Comparison of ENCODE assay signal across 23 mouse cellular contexts in genomic region chr7:78707122-78707521, GRCm38 (mm10). TPM values are rescaled to one million over a fixed set of nuclear protein-coding genes. Genes with fewer than 3 reads are reported as not detected.
DNase-seq lines count a peak whose midpoint lies in the region; ATAC-seq and TF ChIP-seq lines count a peak whose summit lies in the region.
"Had no signal": no experiment of that assay in that cellular context is flagged by ENCODE, and none has a peak within 500 bp of the region (broad histone marks: within the 10 kb centered on the region; RNA-seq: fewer than 3 reads in every experiment).

No protein-coding gene starts in this region.

- no peak for TF ChIP-seq CTCF in liver, adult 2 months (IDR thresholded peaks at IDR 0.05; ENCODE audit: low read depth, low read length)
- TF ChIP-seq CTCF in kidney, adult 2 months (conservative IDR thresholded peaks at IDR 0.05; ENCODE audit: insufficient read depth, insufficient read length, low read depth, low read length), result no peak

- no peak overlapping the region for H3K4me3 ChIP-seq in liver, adult 2 months (ENCODE audit: insufficient read depth, low read depth, low read length)
- no peak overlapping the region for H3K4me3 ChIP-seq in liver, embryonic 12.5 days
- H3K4me3 ChIP-seq in kidney, adult 2 months (ENCODE audit: insufficient read depth, low read depth, low read length), result no peak overlapping the region
- H3K4me3 ChIP-seq: gastrocnemius, adult 2 months; hindbrain, embryonic 12.5 days; hindbrain, embryonic 15.5 days had no signal

- no peak overlapping the region for H3K27ac ChIP-seq in liver, adult 2 months (replicated peaks; ENCODE audit: insufficient read depth, low read depth, low read length)
- no peak overlapping the region for H3K27ac ChIP-seq in liver, embryonic 12.5 days
- no peak overlapping the region for H3K27ac ChIP-seq in kidney, adult 2 months (ENCODE audit: insufficient read depth, low read depth, low read length)
- H3K27ac ChIP-seq: gastrocnemius, adult 2 months; hindbrain, embryonic 12.5 days; hindbrain, embryonic 15.5 days had no signal

- H3K79me2 ChIP-seq in liver, adult 2 months (ENCODE audit: control insufficient read depth, insufficient read depth, low read length), result no peaks in the 10 kb centered on the region

- no peaks in the 10 kb centered on the region for H3K36me3 ChIP-seq in liver, adult 2 months (ENCODE audit: control insufficient read depth, insufficient read depth, low read length)
- no peaks in the 10 kb centered on the region for H3K36me3 ChIP-seq in liver, embryonic 12.5 days
- no peaks in the 10 kb centered on the region for H3K36me3 ChIP-seq in kidney, adult 2 months (ENCODE audit: control insufficient read depth, insufficient read depth, low read length)
- H3K36me3 ChIP-seq: G1E; hindbrain, embryonic 12.5 days; hindbrain, embryonic 15.5 days had no signal

- H3K4me1 ChIP-seq in liver, adult 2 months (ENCODE audit: control insufficient read depth, insufficient read depth, low read length), result no peaks in the 10 kb centered on the region
- no peaks in the 10 kb centered on the region for H3K4me1 ChIP-seq in liver, embryonic 12.5 days
- H3K4me1 ChIP-seq in kidney, adult 2 months (ENCODE audit: control insufficient read depth, insufficient read depth, low read length), result no peaks in the 10 kb centered on the region
- H3K4me1 ChIP-seq: hindbrain, embryonic 12.5 days; hindbrain, embryonic 15.5 days had no signal

- no peak overlapping the region for H3K9ac ChIP-seq in liver, adult 2 months (ENCODE audit: low read depth, low read length)
- H3K9ac ChIP-seq in liver, embryonic 12.5 days, result no peak overlapping the region
- H3K9ac ChIP-seq: forebrain, postnatal 0 days; hindbrain, embryonic 12.5 days; hindbrain, embryonic 15.5 days had no signal

- 59% methylated on average over 3 of the region's 3 CpGs for WGBS in liver, adult 2 months
- WGBS in liver, embryonic 12.5 days (ENCODE audit: insufficient replicate concordance), result 64% methylated on average over 3 of the region's 3 CpGs
- WGBS in kidney, adult 2 months, result 74% methylated on average over 3 of the region's 3 CpGs

- no peak overlapping the region for H3K4me2 ChIP-seq in liver, embryonic 12.5 days
- H3K4me2 ChIP-seq: heart, embryonic 11.5 days; hindbrain, embryonic 12.5 days; hindbrain, embryonic 15.5 days had no signal

- TF ChIP-seq POLR2A in liver, adult 2 months (IDR thresholded peaks at IDR 0.05; ENCODE audit: extremely low read depth, insufficient read depth, low read length), result no peak
- TF ChIP-seq POLR2A in kidney, adult 2 months (IDR thresholded peaks at IDR 0.05; ENCODE audit: low read depth, low read length), result no peak

- H3K27me3 ChIP-seq in liver, adult 2 months (ENCODE audit: control insufficient read depth, insufficient read depth, low read length), result no peaks in the 10 kb centered on the region
- no peaks in the 10 kb centered on the region for H3K27me3 ChIP-seq in liver, embryonic 12.5 days (replicated peaks)
- H3K27me3 ChIP-seq in kidney, adult 2 months (replicated peaks; ENCODE audit: control insufficient read depth, insufficient read depth, low read length), result no peaks in the 10 kb centered on the region
- H3K27me3 ChIP-seq: hindbrain, embryonic 12.5 days; hindbrain, embryonic 15.5 days; Patski had no signal

- ATAC-seq in liver, embryonic 12.5 days, result no peak
- peak; percentile 52; the same call in 1 of the 2 replicates for ATAC-seq in megakaryocyte progenitor cell, adult 5-6 weeks (replicated peaks; ENCODE audit: poor library complexity)
- ATAC-seq: forebrain, embryonic 14.5 days; forebrain, postnatal 0 days; intestine, postnatal 0 days; Patski had no signal

- peak; percentile 11 for DNase-seq in adrenal gland, adult 8-10 months
- DNase-seq in adrenal gland, postnatal 4 days (ENCODE audit: low spot score in 2 of 2), result no peak
- peak; percentile 12 for DNase-seq in liver, adult 2 months (ENCODE audit: extremely low read depth, low read depth, low spot score)
- DNase-seq in kidney, adult 2 months, result no peak
- DNase-seq: B cell, adult 2 months; cerebellum, adult 18-20 months; cerebellum, adult 9-10 months; cerebellum, postnatal 14 days; forebrain, postnatal 0 days; gastrocnemius, adult 2 months; gastrocnemius, postnatal 25 days; heart, adult 11 months; kidney, adult 8-10 months had no signal

- no peaks in the 10 kb centered on the region for H3K9me3 ChIP-seq in liver, embryonic 12.5 days (replicated peaks)
- H3K9me3 ChIP-seq: G1E; hindbrain, embryonic 12.5 days; hindbrain, embryonic 15.5 days had no signal

RNA-seq across cellular contexts. Expression of gene Ntrk3, which starts 30.7 kb away (rescaled TPM):
- total RNA-seq in adrenal gland, adult 8-10 months (2022), result 10 to 100 TPM; 19.0 to 28.6 (median 26.5) TPM
- total RNA-seq in adrenal gland, postnatal 4 days (2021), result 10 to 100 TPM; 16.9 to 20.4 TPM
- 0.09 and 0.27 TPM in 2 replicates for total RNA-seq in liver, adult 2 months (2014; rRNA removed)
- 0.20 and 0.38 TPM in 2 replicates for polyA plus RNA-seq in liver, adult 2 months (2012; rRNA removed)
- polyA plus RNA-seq in liver, embryonic 12.5 days (2016; fragmentation: Nextera tagmentation; extraction: Ambion mirVana), result 0.24 and 0.79 TPM in 2 replicates
- not detected in 2 replicates for total RNA-seq in megakaryocyte progenitor cell, adult 5-6 weeks (2015)
- total RNA-seq in megakaryocyte progenitor cell, adult 5-6 weeks (2017), result not detected in 2 replicates
- polyA plus RNA-seq in kidney, adult 2 months (2012; rRNA removed), result 9.0 and 9.7 TPM in 2 replicates
- total RNA-seq: hematopoietic stem cell, adult 5-6 weeks had no signal
- polyA plus RNA-seq: G1E had no signal

Comparison
In these comparisons a context has a peak if more than half of its experiments do, and no peak if none do; other contexts are left out.
1. DNase-seq: peak in adrenal gland, adult 8-10 months (single experiment) and liver, adult 2 months (single experiment); none in adrenal gland, postnatal 4 days (0 of 2) and kidney, adult 2 months (single experiment).
2. RNA of gene Ntrk3, which starts 30.7 kb away (total RNA-seq): 19.0 to 28.6 TPM in adrenal gland, adult 8-10 months and 16.9 to 20.4 TPM in adrenal gland, postnatal 4 days; 0.09 to 0.27 TPM in liver, adult 2 months and not detected in megakaryocyte progenitor cell, adult 5-6 weeks; every median in the first group is over 10 times any median in the second.